Mouse (Mus musculus) midbrain, embryonic 16.5 days (tissue): ENCODE measurements around the gene Ccdc63. TPM values are rescaled to one million over a fixed set of nuclear protein-coding genes. Genes with fewer than 3 reads are reported as not detected.

ENCODE experiments used
- ATAC-seq: fragments of 200-750 bp; cut with Nextera tagmentation; 2 replicates; pipeline ENCODE4 v1.8.0; 2017; ENCODE audit warnings: moderate TSS enrichment
- H3K27ac ChIP-seq: fragments of 300-500 bp; sonication (generic); 2 replicates; pipeline ENCODE4 v1.5.1; 2014; ENCODE audit warnings: mild to moderate bottlenecking, low read length, mixed read lengths
- H3K27me3 ChIP-seq: fragments of 300-500 bp; sonication (generic); 2 replicates; pipeline ENCODE4 v1.6.1; 2014; ENCODE audit warnings: low read depth, low read length, mixed read lengths; ENCODE audit not compliant: control insufficient read depth, insufficient read depth
- H3K36me3 ChIP-seq: fragments of 300-500 bp; sonication (generic); 2 replicates; pipeline ENCODE4 v1.6.1; 2014; ENCODE audit warnings: mild to moderate bottlenecking, low read length, moderate library complexity, mixed read lengths; ENCODE audit not compliant: control insufficient read depth, insufficient read depth
- H3K4me1 ChIP-seq: fragments of 300-500 bp; sonication (generic); 2 replicates; pipeline ENCODE4 v1.6.1; 2014; ENCODE audit warnings: mild to moderate bottlenecking, low read length, mixed read lengths; ENCODE audit not compliant: control insufficient read depth, insufficient read depth
- H3K4me2 ChIP-seq: fragments of 300-500 bp; sonication (generic); 2 replicates; pipeline ENCODE4 v1.6.1; 2014; ENCODE audit warnings: mild to moderate bottlenecking, low read length, mixed read lengths
- H3K4me3 ChIP-seq: fragments of 300-500 bp; sonication (generic); 2 replicates; pipeline ENCODE4 v1.5.1; 2014; ENCODE audit warnings: low read depth, mild to moderate bottlenecking, low read length, moderate library complexity, mixed read lengths
- H3K9ac ChIP-seq: fragments of 300-500 bp; sonication (generic); 2 replicates; pipeline ENCODE4 v1.6.1; 2014; ENCODE audit warnings: low read depth, low read length, mixed read lengths
- H3K9me3 ChIP-seq: fragments of 300-500 bp; sonication (generic); replicated peaks from 2 replicates; pipeline ENCODE4 v1.6.1; 2014; ENCODE audit warnings: mild to moderate bottlenecking, low read length, mixed read lengths; ENCODE audit not compliant: control insufficient read depth, poor library complexity, severe bottlenecking
- WGBS: fragments of 180-500 bp; shearing (Covaris S2); extraction: QIAGEN DNeasy Blood & Tissue Kit; methylation state at CpG from one replicate; pipeline ENCODE4 v1.1.7; 2014; 5-methylcytosine and 5-hydroxymethylcytosine counted together
- polyA plus RNA-seq: library from polyadenylated mRNA; unstranded; fragments of >200 nt; fragmentation: Nextera tagmentation; extraction: Ambion mirVana; gene quantifications from 2 replicates; pipeline ENCODE4 v1.2.1, GENCODE M21; 2015

The Ccdc63 gene
- polyA plus RNA-seq, 1 experiment from 2014 or later: 0.24 TPM

DNA sequence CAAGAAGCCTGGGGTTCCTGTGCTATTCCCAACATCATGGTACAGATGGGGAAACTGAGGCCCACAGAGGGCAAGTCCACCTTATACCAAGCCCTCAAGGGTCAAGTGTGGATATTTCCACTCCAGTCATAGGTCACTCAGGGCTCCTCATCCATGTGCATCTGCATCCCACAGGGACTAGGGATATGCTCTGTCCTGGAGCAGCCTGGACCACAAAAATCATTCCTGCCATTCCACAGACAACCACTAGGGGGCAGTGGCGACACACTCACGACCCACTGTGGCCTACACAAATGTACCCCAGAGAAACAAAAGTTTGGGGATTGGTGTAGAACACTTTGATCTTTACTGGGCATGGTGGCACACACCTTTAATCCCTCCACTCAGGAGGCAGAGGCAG, 26.4 kb downstream of the Ccdc63 start:
- no peak overlapping the region for H3K4me3 ChIP-seq
- no peaks in the 10 kb centered on the region for H3K4me1 ChIP-seq
- H3K27me3 ChIP-seq: no peaks in the 10 kb centered on the region
- H3K4me2 ChIP-seq: no peak overlapping the region
- 2% methylated on average over 2 of the region's 2 CpGs for WGBS
- no peak overlapping the region for H3K9ac ChIP-seq
- no peak for ATAC-seq
- no peaks in the 10 kb centered on the region for H3K36me3 ChIP-seq
- no peaks in the 10 kb centered on the region for H3K9me3 ChIP-seq
- H3K27ac ChIP-seq: no peak overlapping the region

DNA sequence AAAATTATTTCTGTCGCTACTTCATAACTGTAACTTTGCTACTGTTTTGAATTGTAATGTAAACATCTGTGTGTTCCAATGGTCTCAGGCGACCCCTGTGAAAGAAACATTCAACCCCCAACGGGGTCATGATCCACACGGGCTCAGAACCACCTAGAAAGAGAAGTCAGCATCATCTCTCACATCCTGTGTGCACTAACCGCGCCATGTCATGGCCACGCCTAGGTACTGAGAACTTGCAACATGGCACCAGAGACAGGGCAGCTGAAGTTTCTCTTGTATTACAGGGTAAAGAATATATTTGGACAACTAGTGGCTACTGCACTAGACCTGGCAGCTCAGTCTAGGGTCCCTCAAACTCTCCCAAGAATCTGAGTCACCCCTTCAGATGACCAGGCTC, 27.2 kb downstream of the Ccdc63 start:
- Histone ChIP-seq H3K9ac (no peak overlapping the region), H3K27ac (no peak overlapping the region), H3K4me1 (no peaks in the 10 kb centered on the region), H3K36me3 (no peaks in the 10 kb centered on the region), H3K27me3 (no peaks in the 10 kb centered on the region), H3K9me3 (no peaks in the 10 kb centered on the region), H3K4me2 (no peak overlapping the region), H3K4me3 (no peak overlapping the region)
- ATAC-seq: no peak
- WGBS: 84% methylated on average over 7 of the region's 7 CpGs

DNA sequence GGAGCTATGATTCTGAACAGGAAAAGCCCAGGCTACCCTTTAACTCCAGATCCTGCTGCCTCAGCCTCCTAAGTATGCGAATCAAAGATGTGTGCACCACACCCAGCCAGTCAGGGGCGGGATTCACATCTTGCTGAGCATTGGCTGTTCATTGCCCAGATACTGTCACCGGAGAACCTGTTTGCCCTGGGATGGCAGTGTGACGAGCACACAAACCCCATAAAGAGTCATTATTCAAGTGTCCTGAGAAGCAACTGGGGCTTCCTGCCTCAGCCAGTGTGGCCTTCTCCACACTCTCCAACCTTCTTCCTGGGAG, 28.7 kb downstream of the Ccdc63 start:
- no peaks in the 10 kb centered on the region for H3K9me3 ChIP-seq
- no peaks in the 10 kb centered on the region for H3K36me3 ChIP-seq
- H3K4me1 ChIP-seq: no peaks in the 10 kb centered on the region
- H3K27me3 ChIP-seq: no peaks in the 10 kb centered on the region
- no peak overlapping the region for H3K4me3 ChIP-seq
- no peak overlapping the region for H3K4me2 ChIP-seq
- WGBS: 64% methylated on average over 4 of the region's 4 CpGs
- H3K27ac ChIP-seq: no peak overlapping the region
- no peak overlapping the region for H3K9ac ChIP-seq
- no peak for ATAC-seq

DNA sequence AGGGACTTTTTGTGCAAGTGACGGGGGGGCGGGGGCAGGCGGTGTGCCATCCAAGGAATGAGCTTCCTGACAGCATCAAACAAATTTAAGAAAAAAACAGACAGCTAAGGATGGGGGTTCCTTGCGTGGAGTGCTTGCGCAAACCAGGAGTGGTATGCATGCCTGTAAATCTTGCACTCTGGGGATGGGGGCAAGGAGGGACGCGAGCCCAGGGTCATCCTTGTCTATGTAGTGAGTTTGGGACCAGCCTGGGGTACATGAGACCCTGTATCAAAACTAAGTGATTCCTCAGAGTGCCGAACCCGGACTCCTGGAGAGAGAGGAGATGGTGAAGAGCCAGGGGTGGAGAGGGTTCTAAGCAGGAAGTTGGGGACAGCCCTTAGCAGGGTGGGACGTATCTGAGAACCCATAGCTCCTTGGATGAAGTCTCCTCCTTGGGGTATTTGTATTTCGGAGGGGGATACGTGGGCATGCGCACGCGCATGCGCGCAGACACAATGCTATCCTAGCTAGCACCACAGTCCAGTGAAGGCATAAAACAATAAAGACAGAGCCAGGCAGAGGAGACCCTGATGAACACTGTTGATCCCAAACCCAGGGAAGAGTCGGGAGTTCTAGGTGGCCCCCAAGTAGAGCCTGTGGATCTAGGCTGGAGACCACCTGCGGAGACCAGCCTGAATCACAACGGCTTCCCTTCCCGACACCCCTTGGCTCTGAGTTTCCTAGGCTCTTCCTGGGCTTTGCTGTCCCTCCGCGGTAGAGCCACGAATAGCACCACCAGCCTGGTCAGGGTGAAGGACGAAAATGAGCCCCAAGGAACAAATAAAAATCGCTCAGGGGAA, 29.3 kb downstream of the Ccdc63 start:
- 70% methylated on average over 26 of the region's 26 CpGs for WGBS
- H3K4me2 ChIP-seq: no peak overlapping the region
- H3K9ac ChIP-seq: no peak overlapping the region
- ATAC-seq: no peak
- H3K9me3 ChIP-seq: no peaks in the 10 kb centered on the region
- H3K27ac ChIP-seq: no peak overlapping the region
- H3K4me3 ChIP-seq: no peak overlapping the region
- H3K36me3 ChIP-seq: no peaks in the 10 kb centered on the region
- H3K4me1 ChIP-seq: no peaks in the 10 kb centered on the region
- H3K27me3 ChIP-seq: no peaks in the 10 kb centered on the region

DNA sequence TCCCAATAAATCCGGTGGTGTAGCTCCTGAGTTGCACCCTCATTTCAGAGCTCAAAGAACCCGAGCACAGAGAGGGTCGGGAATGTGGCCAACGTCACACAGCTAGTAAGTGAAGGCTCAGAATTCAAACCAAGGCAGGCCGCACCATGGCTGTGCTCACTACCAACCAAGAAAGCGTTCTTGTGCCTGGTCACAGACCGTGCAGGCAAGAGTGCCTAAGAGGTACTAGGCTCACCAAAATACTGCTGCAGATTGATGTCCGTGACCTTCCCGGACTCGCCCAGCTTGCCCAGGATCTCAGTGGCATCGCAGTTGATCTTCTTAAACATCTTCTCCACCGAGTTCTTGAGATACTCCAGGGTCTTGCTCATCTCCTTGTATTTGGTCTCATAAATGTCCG, 30.0 kb downstream of the Ccdc63 start:
- no peaks in the 10 kb centered on the region for H3K27me3 ChIP-seq
- 89% methylated on average over 13 of the region's 13 CpGs for WGBS
- no peak overlapping the region for H3K4me2 ChIP-seq
- no peak for ATAC-seq
- H3K36me3 ChIP-seq: no peaks in the 10 kb centered on the region
- H3K4me3 ChIP-seq: no peak overlapping the region
- H3K27ac ChIP-seq: no peak overlapping the region
- H3K9me3 ChIP-seq: no peaks in the 10 kb centered on the region
- H3K4me1 ChIP-seq: no peaks in the 10 kb centered on the region
- no peak overlapping the region for H3K9ac ChIP-seq

DNA sequence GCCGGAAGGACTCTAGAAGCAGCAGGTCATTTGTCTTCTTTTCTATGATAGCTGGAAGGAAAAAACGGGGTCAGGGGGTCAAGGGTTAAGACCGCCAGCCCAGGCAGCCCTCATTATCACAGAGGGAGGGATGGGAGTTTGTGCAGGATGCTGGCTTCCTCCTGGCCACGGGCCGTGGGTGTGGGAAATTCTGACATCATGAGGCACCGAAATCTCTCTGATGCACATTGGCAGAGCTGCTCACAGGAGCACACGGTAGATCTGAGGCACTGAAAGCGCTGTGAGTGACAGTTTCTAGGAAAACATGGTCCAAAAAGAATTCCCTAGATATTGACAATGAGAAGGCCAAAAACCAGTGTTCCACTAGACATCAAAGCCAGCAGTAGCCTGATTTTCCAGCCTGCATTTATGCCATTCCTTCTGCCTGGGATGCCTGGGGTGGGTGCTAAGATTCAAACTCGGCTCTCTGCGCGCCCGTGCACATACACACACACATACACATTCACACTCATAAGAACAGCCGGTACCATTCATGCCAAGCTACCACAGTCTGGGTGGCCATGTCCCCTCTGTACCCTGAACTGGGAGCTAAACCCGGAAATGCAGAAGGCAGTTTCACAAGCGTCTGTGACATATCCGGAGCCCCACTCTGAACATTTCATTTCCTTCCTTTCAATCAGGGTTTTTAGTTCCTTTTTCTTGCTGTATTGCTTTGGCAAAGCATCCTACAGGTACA, 31.1 kb downstream of the Ccdc63 start:
- ATAC-seq: no peak
- Histone ChIP-seq H3K9ac (no peak overlapping the region), H3K27me3 (no peaks in the 10 kb centered on the region), H3K4me2 (no peak overlapping the region), H3K4me1 (no peaks in the 10 kb centered on the region), H3K9me3 (no peaks in the 10 kb centered on the region), H3K4me3 (no peak overlapping the region), H3K36me3 (no peaks in the 10 kb centered on the region), H3K27ac (no peak overlapping the region)
- 62% methylated on average over 16 of the region's 16 CpGs for WGBS

DNA sequence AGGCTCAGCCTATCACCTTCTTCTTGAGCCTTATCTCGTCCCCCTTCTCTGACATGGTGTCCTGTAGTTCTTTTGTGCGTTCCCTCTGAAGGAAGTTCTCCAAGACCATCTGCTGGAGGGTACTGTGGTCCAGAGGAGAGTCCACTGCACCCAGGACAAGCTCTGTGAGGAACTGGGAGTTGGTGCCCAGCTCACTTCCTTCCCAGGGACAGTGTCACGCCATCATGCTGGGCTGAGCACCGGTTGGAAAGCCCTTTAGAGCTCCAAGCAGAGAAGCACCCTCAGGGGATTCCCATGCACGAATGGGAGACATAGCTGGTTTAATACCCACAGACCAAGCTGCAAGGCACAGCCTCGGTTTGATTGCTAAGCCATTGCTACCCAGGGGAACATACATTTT, 32.5 kb downstream of the Ccdc63 start:
- Histone ChIP-seq H3K36me3 (no peaks in the 10 kb centered on the region), H3K9ac (no peak overlapping the region), H3K27me3 (no peaks in the 10 kb centered on the region), H3K4me3 (no peak overlapping the region), H3K27ac (no peak overlapping the region), H3K4me1 (peaks cover under 1% of the 10 kb centered on the region; the same call in 1 of the 2 replicates), H3K4me2 (no peak overlapping the region), H3K9me3 (no peaks in the 10 kb centered on the region)
- WGBS: 74% methylated on average over 6 of the region's 6 CpGs
- ATAC-seq: no peak

DNA sequence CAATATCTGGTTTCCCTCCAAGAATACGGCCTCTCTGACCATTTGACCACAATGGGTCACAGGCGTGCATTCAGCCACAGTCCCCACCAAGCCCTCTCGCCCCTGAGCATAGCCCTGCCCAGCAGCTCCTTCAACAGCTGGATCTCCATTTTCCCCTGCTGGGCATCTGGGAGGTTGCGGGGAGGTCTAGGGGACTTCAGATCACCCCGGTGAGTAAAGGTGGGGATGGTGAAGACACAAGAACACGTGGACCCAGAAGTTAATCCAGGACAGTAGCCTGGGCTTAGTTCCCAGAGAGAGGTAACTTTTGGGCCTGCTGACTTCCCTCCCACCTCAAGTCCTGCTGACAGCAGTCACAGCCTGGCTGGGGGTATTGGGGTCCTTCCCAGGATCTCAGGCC, 34.4 kb downstream of the Ccdc63 start:
- no peak overlapping the region for H3K4me2 ChIP-seq
- no peak overlapping the region for H3K4me3 ChIP-seq
- H3K9me3 ChIP-seq: no peaks in the 10 kb centered on the region
- no peaks in the 10 kb centered on the region for H3K36me3 ChIP-seq
- ATAC-seq: no peak
- 73% methylated on average over 6 of the region's 6 CpGs for WGBS
- H3K27ac ChIP-seq: no peak overlapping the region
- H3K27me3 ChIP-seq: no peaks in the 10 kb centered on the region
- H3K4me1 ChIP-seq: peaks cover 6% of the 10 kb centered on the region
- H3K9ac ChIP-seq: no peak overlapping the region

DNA sequence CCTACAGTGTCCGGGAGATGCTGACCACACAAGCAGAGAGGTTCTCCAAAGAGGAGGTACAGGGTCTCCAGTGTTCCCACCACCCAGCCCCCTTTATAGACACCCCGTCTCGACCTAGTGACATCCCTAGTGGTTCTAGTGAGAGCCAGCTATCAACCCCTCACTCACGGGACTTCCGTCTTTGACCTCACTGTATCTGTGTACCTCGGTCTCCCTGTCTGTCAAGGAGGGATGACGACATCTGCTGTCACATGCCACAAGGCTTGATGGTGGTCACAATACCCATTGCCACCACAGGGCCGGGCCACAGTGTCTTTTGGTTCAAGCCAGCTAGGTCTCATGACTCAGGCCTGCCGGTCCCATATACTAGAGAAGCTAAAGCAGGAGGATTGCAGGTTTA, 35.6 kb downstream of the Ccdc63 start:
- H3K9ac ChIP-seq: no peak overlapping the region
- peaks cover 6% of the 10 kb centered on the region for H3K4me1 ChIP-seq
- no peaks in the 10 kb centered on the region for H3K36me3 ChIP-seq
- no peak overlapping the region for H3K4me2 ChIP-seq
- H3K27me3 ChIP-seq: no peaks in the 10 kb centered on the region
- no peak for ATAC-seq
- H3K9me3 ChIP-seq: no peaks in the 10 kb centered on the region
- no peak overlapping the region for H3K27ac ChIP-seq
- H3K4me3 ChIP-seq: no peak overlapping the region
- WGBS: 93% methylated on average over 9 of the region's 9 CpGs
